Mouse (Mus musculus): ENCODE data around the gene Cep63. TPM values are rescaled to one million over a fixed set of nuclear protein-coding genes. Genes with fewer than 3 reads are reported as not detected.
A peak's percentile ranks its signal among the peaks of the same experiment; 100 is the strongest.

Cep63 gene
- polyA plus RNA-seq, 1 experiment from 2014 or later, result 52.1 TPM

GRCm38 (mm10) chr9:102616267-102616666 lies 10.1 kb downstream of the Cep63 start:
- Histone ChIP-seq H3K4me1 (replicated peaks; ENCODE audit: insufficient read depth, low read length) (no peaks in the 10 kb centered on the region), H3K9ac (ENCODE audit: low read depth, low read length) (no peak overlapping the region), H3K27ac (no peak overlapping the region), H3K4me2 (ENCODE audit: low read length) (no peak overlapping the region), H3K9me3 (replicated peaks; ENCODE audit: low read length) (no peaks in the 10 kb centered on the region), H3K36me3 (ENCODE audit: insufficient read depth, low read length) (peaks cover 17% of the 10 kb centered on the region; the same call in 1 of the 2 replicates), H3K4me3 (replicated peaks; ENCODE audit: low read depth, low read length) (no peak overlapping the region), H3K27me3 (ENCODE audit: insufficient read depth, low read length) (no peaks in the 10 kb centered on the region)
- ATAC-seq (replicated peaks; ENCODE audit: low FRiP score, low read depth) (no peak), DNase-seq (ENCODE audit: low spot score) (no peak)
- 68% methylated on average over 9 of the region's 9 CpGs for WGBS
- no peak for TF ChIP-seq CTCF (IDR thresholded peaks at IDR 0.05; ENCODE audit: low read depth)

- no peak for TF ChIP-seq CTCF (IDR thresholded peaks at IDR 0.05; ENCODE audit: low read depth)
- no peak for DNase-seq (ENCODE audit: low spot score)
- 74% methylated on average over 3 of the region's 3 CpGs for WGBS
These were observed 11.3 kb downstream of the Cep63 start for GRCm38 (mm10) chr9:102615071-102615470.

GRCm38 (mm10) chr9:102609221-102609620 lies 17.1 kb downstream of the Cep63 start:
- Histone ChIP-seq H3K9ac (ENCODE audit: low read depth, low read length) (no peak overlapping the region), H3K36me3 (ENCODE audit: insufficient read depth, low read length) (peaks cover 19% of the 10 kb centered on the region; the same call in 1 of the 2 replicates), H3K4me3 (replicated peaks; ENCODE audit: low read depth, low read length) (no peak overlapping the region), H3K27me3 (ENCODE audit: insufficient read depth, low read length) (no peaks in the 10 kb centered on the region), H3K27ac (no peak overlapping the region), H3K4me1 (replicated peaks; ENCODE audit: insufficient read depth, low read length) (no peaks in the 10 kb centered on the region), H3K9me3 (replicated peaks; ENCODE audit: low read length) (no peaks in the 10 kb centered on the region), H3K4me2 (ENCODE audit: low read length) (no peak overlapping the region)
- DNase-seq (ENCODE audit: low spot score) (no peak), ATAC-seq (replicated peaks; ENCODE audit: low FRiP score, low read depth) (no peak)
- TF ChIP-seq CTCF (IDR thresholded peaks at IDR 0.05; ENCODE audit: low read depth), result no peak
- WGBS, result 97% methylated on average over 3 of the region's 3 CpGs

More at GRCm38 (mm10) chr9:102615071-102615470, 11.3 kb downstream of the Cep63 start:
- H3K9me3 ChIP-seq (replicated peaks; ENCODE audit: low read length), result no peaks in the 10 kb centered on the region
- no peak overlapping the region for H3K27ac ChIP-seq
- H3K4me3 ChIP-seq (replicated peaks; ENCODE audit: low read depth, low read length), result no peak overlapping the region
- H3K4me2 ChIP-seq (ENCODE audit: low read length), result no peak overlapping the region
- no peak overlapping the region for H3K9ac ChIP-seq (ENCODE audit: low read depth, low read length)
- no peaks in the 10 kb centered on the region for H3K4me1 ChIP-seq (replicated peaks; ENCODE audit: insufficient read depth, low read length)
- ATAC-seq (replicated peaks; ENCODE audit: low FRiP score, low read depth), result no peak
- no peaks in the 10 kb centered on the region for H3K27me3 ChIP-seq (ENCODE audit: insufficient read depth, low read length)
- peaks cover 19% of the 10 kb centered on the region; the same call in 1 of the 2 replicates for H3K36me3 ChIP-seq (ENCODE audit: insufficient read depth, low read length)

- H3K27ac ChIP-seq, result no peak overlapping the region
- peaks cover 7% of the 10 kb centered on the region; the same call in 1 of the 2 replicates for H3K36me3 ChIP-seq (ENCODE audit: insufficient read depth, low read length)
- DNase-seq (ENCODE audit: low spot score) (no peak), ATAC-seq (replicated peaks; ENCODE audit: low FRiP score, low read depth) (no peak)
- no peak overlapping the region for H3K4me3 ChIP-seq (replicated peaks; ENCODE audit: low read depth, low read length)
- no peaks in the 10 kb centered on the region for H3K27me3 ChIP-seq (ENCODE audit: insufficient read depth, low read length)
- TF ChIP-seq CTCF (IDR thresholded peaks at IDR 0.05; ENCODE audit: low read depth), result peak; percentile 53
- no peaks in the 10 kb centered on the region for H3K9me3 ChIP-seq (replicated peaks; ENCODE audit: low read length)
- H3K4me1 ChIP-seq (replicated peaks; ENCODE audit: insufficient read depth, low read length), result no peaks in the 10 kb centered on the region
- 70% methylated on average over 5 of the region's 5 CpGs for WGBS
- no peak overlapping the region for H3K4me2 ChIP-seq (ENCODE audit: low read length)
- H3K9ac ChIP-seq (ENCODE audit: low read depth, low read length), result no peak overlapping the region
These were observed 18.9 kb downstream of the Cep63 start for GRCm38 (mm10) chr9:102607471-102607870.

- no peaks in the 10 kb centered on the region for H3K36me3 ChIP-seq (ENCODE audit: insufficient read depth, low read length)
- H3K4me3 ChIP-seq (replicated peaks; ENCODE audit: low read depth, low read length), result no peak overlapping the region
- no peaks in the 10 kb centered on the region for H3K27me3 ChIP-seq (ENCODE audit: insufficient read depth, low read length)
- WGBS, result 92% methylated on average over 6 of the region's 6 CpGs
- TF ChIP-seq CTCF (IDR thresholded peaks at IDR 0.05; ENCODE audit: low read depth), result no peak
- H3K9ac ChIP-seq (ENCODE audit: low read depth, low read length), result no peak overlapping the region
- ATAC-seq (replicated peaks; ENCODE audit: low FRiP score, low read depth) (no peak), DNase-seq (ENCODE audit: low spot score) (no peak)
- no peaks in the 10 kb centered on the region for H3K4me1 ChIP-seq (replicated peaks; ENCODE audit: insufficient read depth, low read length)
- no peak overlapping the region for H3K27ac ChIP-seq
- no peaks in the 10 kb centered on the region for H3K9me3 ChIP-seq (replicated peaks; ENCODE audit: low read length)
- H3K4me2 ChIP-seq (ENCODE audit: low read length), result no peak overlapping the region
These were observed 21.2 kb downstream of the Cep63 start for GRCm38 (mm10) chr9:102605162-102605561.

GRCm38 (mm10) chr9:102601666-102602065 lies 24.7 kb downstream of the Cep63 start:
- 0 out of 2 replicates have a peak, but pooled peaks cover 9% of the 10 kb centered on the region for H3K36me3 ChIP-seq (ENCODE audit: insufficient read depth, low read length)
- no peaks in the 10 kb centered on the region for H3K9me3 ChIP-seq (replicated peaks; ENCODE audit: low read length)
- H3K4me2 ChIP-seq (ENCODE audit: low read length), result no peak overlapping the region
- WGBS, result 71% methylated on average over 2 of the region's 2 CpGs
- H3K27ac ChIP-seq, result peak overlapping the region; percentile 27; the same call in 1 of the 2 replicates
- no peaks in the 10 kb centered on the region for H3K27me3 ChIP-seq (ENCODE audit: insufficient read depth, low read length)
- H3K9ac ChIP-seq (ENCODE audit: low read depth, low read length), result no peak overlapping the region
- no peak for ATAC-seq (replicated peaks; ENCODE audit: low FRiP score, low read depth)
- no peak overlapping the region for H3K4me3 ChIP-seq (replicated peaks; ENCODE audit: low read depth, low read length)
- DNase-seq (ENCODE audit: low spot score), result no peak
- no peak for TF ChIP-seq CTCF (IDR thresholded peaks at IDR 0.05; ENCODE audit: low read depth)
- H3K4me1 ChIP-seq (replicated peaks; ENCODE audit: insufficient read depth, low read length), result no peaks in the 10 kb centered on the region

GRCm38 (mm10) chr9:102601187-102601586 lies 25.1 kb downstream of the Cep63 start:
- TF ChIP-seq CTCF (IDR thresholded peaks at IDR 0.05; ENCODE audit: low read depth), result no peak
- no peak overlapping the region for H3K4me3 ChIP-seq (replicated peaks; ENCODE audit: low read depth, low read length)
- peak overlapping the region; percentile 27; the same call in 1 of the 2 replicates for H3K27ac ChIP-seq
- ATAC-seq (replicated peaks; ENCODE audit: low FRiP score, low read depth) (peak; percentile 40), DNase-seq (ENCODE audit: low spot score) (no peak)
- H3K9me3 ChIP-seq (replicated peaks; ENCODE audit: low read length), result no peaks in the 10 kb centered on the region
- 79% methylated on average over 2 of the region's 2 CpGs for WGBS
- H3K9ac ChIP-seq (ENCODE audit: low read depth, low read length), result no peak overlapping the region
- H3K27me3 ChIP-seq (ENCODE audit: insufficient read depth, low read length), result no peaks in the 10 kb centered on the region
- 0 out of 2 replicates have a peak, but pooled peaks cover 12% of the 10 kb centered on the region for H3K36me3 ChIP-seq (ENCODE audit: insufficient read depth, low read length)
- H3K4me1 ChIP-seq (replicated peaks; ENCODE audit: insufficient read depth, low read length), result no peaks in the 10 kb centered on the region
- H3K4me2 ChIP-seq (ENCODE audit: low read length), result no peak overlapping the region
